Mouse (Mus musculus) liver (tissue): ENCODE data around the gene Wdr1.
"Not testable (repeated sequence)": the region's sequence is repeated elsewhere in the genome, so short reads cannot be mapped to it uniquely, and the experiment has no call there.

ENCODE experiments used
- DNase-seq: peaks from one replicate; pipeline ENCODE4 v3.0.0-alpha.2; 2020; ENCODE audit warnings: mixed read lengths

Gene Wdr1

DNA sequence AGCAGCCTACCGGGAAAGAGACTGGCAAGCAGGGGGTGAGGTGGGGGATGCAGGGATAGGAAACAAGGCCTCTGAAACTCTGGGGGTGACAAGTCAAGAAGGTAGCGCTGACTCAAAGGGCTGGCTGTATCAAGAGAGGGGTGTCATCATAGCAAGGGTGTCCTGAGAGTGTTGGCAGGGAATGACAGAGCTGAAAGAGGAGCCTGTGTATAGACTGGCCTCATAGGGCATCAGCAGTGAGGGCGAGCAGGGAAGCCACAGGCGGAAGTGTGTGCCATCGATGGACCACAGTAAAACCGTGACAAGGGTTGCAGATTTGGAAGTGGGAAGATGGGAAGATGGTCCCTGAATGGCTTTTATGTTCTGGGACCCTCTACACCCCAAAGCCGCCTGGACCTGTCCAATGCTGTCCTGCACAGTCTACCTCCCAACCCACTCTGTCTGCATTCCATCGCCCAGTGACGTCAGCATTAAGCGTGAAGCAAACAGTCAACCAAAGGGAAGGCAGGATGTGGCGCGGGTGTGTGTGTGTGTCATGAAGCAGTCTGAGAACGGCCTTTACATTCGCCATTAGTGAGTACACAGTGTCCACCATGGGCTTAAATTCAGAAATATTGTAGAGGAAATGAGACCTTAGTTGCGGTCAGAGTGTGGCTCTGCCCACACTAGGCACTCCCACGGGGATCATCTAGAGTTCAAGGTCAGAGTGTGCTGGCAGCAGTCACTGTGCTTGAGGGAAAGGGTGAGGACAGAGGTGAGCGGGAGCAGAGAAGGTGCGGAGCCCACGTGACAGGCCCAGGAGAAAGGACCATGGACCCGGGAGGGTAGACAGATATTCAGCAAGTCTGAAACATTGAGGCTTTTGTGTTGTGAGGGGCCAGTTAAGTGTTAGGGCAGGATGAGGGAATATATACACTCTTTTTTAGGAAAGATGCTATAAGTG lies 74.1 kb downstream of the Wdr1 start:
- no peak for DNase-seq

DNA sequence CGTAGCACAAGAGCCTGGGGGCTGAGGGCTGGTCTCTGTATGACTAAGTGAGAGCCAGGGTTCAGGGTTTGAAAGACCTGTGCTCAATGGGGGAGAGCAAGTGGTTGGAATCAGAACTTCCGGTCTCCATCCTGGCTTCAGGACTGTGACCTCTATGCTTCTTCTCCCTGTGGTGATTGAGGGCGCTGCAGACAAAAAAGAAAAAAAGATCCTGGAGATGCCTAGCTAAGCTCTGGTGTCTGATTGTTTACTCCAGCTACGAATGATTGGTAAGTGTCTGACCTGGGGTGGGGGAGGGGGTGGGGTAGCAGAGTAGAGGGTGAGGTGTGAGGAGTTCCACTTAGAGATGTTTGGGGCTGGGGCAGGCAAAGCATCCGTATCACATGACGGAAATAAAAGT lies 75.0 kb downstream of the Wdr1 start:
- no peak for DNase-seq

DNA sequence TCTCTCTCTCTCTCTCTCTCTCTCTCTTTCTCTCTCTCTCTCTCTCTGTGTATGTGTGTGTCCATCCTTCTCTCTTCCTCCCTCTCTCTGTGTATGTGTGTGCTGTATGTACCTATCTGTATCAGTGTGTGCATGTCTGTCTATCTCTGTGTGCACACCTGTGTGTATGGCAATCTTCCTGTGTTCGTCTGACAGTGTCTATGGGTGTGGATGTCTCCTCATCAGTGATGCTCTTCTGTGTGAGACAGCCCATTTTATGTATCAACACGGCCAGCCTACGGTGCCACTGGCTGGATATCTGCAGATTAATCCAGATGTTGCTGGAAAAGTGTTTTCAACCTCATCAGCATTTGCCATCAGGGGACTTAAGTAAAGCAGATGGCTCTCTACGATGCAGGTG lies 75.8 kb downstream of the Wdr1 start:
- no peak for DNase-seq

GRCm38 (mm10) chr5:38485946-38486345 lies 77.1 kb downstream of the Wdr1 start:
- no peak for DNase-seq

DNA sequence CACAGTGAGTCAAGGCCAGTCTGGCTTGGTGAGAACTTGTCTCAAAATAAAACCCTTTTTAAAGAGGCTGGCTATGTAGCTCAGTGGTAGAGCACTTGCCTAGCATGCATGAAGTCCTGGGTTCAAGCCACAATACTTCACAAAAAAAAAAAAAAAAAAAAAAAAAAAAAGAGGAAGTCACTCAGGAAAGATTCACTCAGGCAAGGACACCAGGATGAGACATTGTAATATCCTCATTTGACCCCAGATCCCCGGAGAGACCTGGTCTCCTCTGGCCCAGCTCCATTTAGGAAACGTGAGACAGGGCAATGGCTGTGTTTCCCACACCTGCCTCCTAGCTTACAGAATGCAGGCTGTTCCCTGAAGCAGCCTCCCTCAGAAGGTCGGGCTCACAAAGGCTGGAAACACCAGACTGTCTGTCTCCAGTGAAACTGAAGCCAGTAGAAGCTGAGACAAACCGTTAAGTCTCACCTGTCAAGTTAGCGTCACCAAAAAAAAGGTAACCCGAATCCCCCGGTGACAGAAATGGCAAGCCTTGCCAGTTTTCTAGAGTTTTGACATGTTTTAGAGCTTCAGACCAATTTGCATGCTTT lies 79.4 kb downstream of the Wdr1 start:
- no peak for DNase-seq

GRCm38 (mm10) chr5:38480822-38481707 lies 82.0 kb downstream of the Wdr1 start:
- no peak for DNase-seq

DNA sequence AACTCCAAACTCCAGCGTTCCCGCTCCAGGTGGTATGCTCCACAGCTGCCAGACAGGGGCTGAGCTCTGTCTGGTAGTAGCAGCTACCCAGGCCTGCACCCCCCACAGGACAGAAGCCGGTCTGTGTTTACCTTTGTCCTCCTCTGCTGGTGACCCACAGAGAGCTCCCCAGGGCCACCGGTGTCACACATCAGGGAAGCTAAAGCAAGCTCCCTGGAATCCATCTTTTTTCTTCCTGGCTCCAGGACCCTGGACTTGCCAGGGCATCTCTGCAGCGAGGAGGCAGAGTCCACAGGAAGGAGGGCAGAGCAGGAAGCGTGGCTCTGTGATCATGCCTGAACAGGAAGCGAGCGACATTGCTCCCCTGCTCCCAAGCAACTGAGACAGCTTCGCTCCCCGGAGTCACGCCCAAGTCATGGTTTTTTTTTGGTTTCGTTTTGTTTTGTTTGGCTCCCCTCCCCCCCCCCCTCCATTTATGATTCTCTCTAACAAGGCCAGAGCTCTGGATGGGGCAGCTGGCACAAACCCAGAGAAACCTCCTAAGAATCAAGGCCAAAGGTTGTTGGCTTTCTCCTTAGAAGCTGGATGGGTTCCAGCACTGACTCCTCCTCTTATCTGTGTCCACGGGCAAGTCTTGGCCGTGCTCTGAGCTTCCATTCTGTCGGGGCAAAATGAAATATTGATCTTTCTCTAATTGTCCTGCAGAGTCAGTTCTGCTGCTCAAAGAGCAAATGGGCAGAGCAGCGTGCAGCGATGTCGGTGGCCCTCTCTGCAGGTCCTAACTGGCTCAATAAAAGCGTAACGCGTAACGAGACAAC lies 82.9 kb downstream of the Wdr1 start:
- peak; percentile 67 for DNase-seq

- DNase-seq = not testable (repeated sequence)
Observed at GRCm38 (mm10) chr5:38479545-38479907, 83.5 kb downstream of the Wdr1 start.

DNA sequence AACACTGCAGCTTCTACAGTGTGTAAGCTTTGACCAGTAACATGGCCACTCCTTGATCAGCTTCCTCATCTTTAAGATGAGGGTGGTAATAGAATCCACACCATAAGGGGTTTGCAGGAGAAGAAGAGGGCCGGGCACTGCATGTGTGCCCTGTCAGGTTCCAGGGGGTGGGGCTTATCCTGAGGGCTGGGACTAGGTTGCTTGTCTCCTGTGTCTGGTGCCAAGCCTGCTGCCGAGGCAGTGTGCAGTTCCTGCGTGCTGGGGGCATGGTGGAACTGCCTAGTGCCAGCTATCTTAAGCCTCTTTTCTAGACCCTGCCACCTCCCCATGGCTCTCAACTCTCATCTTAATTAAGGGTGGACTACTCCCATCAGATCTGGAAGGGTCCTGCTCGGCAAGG lies 84.0 kb downstream of the Wdr1 start:
- DNase-seq = peak; percentile 77

DNA sequence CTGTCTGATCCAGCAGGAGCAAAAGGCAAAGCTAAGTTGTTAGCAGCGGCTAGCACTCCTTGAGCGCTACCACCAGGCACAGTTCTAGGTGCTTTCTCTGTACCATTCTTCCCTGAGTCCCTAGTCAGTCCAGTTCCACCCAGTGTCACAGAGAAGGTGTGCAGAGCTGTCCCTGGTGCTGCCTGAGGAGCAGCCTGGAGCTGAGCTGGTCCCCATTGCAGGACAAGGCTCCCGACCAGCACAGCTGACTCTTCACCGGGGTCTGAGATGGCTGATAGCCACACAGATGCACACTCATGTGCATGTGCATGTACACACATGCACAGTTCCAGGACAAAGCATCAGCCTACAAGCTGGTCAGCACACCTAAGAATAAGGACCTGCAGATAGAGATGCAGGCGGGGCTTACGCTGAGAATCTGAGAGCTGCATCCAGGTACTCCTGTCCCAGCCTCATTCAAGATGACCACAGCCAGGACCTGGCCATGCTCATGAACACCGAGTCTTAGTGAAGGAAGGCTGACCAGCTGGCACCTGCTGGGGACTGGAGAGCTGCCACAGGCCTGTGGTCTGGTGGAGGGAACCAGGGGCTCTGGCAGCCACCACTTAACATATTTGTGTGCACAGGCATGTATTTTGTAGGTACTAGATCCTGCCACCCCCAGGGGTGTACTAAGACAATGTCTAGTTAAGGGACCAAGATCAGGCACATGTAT lies 85.1 kb downstream of the Wdr1 start:
- no peak for DNase-seq

GRCm38 (mm10) chr5:38476861-38477565 lies 86.0 kb downstream of the Wdr1 start:
- peak; percentile 44 for DNase-seq
